Mouse (Mus musculus): ENCODE results near the gene Pou2f2. TPM values are rescaled to one million over a fixed set of nuclear protein-coding genes. Genes with fewer than 3 reads are reported as not detected.

The Pou2f2 gene
- polyA plus RNA-seq, 1 experiment from 2014 or later, result 2.5 TPM

DNA sequence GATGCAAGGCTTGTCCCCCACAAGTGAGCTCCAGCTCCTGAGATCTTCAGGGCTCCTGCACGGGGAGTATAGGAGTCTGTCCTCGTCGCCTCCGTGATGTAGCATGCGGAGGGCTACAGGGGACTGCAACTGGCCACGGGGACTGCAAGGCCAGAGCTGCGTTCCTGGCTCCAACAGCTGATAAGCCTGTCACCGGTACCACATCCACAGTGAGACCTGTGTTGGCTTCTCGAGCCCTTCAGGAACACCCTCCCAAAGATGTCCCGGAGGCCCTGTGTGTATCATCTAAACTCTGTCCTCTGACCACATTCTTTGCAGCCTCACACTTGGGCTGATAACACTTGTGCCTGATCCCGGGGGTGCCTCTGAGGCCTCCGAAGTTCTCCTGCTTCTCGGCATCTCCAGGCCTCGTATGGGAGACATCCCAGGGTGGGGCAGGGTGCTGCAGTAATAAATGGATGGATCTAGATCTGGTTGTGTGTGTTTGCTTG lies 23.3 kb downstream of the Pou2f2 start:
- Histone ChIP-seq H3K9ac (no peak overlapping the region), H3K36me3 (no peaks in the 10 kb centered on the region), H3K4me3 (replicated peaks) (no peak overlapping the region), H3K4me2 (0 out of 2 replicates have a peak overlapping the region, but pooled peaks have one; percentile 25), H3K4me1 (peaks cover 44% of the 10 kb centered on the region), H3K27ac (no peak overlapping the region), H3K9me3 (replicated peaks) (no peaks in the 10 kb centered on the region), H3K27me3 (peaks cover 26% of the 10 kb centered on the region)
- ATAC-seq (replicated peaks; ENCODE audit: low FRiP score), result no peak
- 38% methylated on average over 14 of the region's 14 CpGs for WGBS

DNA sequence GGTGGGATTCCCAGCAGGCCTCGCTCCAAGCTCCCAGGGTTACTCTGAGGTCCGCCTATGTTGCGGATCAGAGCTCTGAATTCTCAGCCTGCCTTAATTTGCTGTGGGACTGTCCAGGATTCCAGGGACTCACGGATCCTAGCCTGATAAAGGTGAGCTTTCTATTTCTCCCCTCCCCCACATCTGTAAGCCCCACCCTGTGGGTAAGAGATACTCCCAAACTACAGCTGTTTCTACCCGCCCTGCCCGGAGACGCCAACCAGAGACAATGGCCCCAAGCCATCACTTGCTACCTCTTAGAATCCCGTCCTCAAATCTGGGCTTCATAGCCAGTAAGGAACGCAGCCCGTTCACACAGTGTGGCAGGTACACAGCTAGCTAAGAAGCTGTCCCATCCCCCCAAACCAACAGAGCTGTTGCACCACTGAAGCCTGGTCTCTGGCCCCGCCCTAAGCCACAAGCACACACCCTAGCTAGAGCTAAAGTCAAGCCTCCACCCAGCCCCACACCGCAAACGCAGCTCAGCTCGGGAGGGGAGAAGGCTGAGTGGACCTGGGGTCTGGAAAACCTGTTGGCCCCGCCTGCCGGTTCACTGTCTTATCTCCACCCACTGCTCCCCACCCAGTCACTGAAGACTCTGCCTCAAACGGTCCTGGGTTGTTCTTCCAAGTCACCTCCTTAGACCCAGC lies 23.9 kb downstream of the Pou2f2 start:
- ATAC-seq (replicated peaks; ENCODE audit: low FRiP score), result peak; percentile 55; the same call in 1 of the 2 replicates
- peaks cover 50% of the 10 kb centered on the region for H3K4me1 ChIP-seq
- no peak overlapping the region for H3K27ac ChIP-seq
- peaks cover 32% of the 10 kb centered on the region for H3K27me3 ChIP-seq
- no peak overlapping the region for H3K9ac ChIP-seq
- no peaks in the 10 kb centered on the region for H3K9me3 ChIP-seq (replicated peaks)
- no peaks in the 10 kb centered on the region for H3K36me3 ChIP-seq
- 15% methylated on average over 17 of the region's 17 CpGs for WGBS
- no peak overlapping the region for H3K4me3 ChIP-seq (replicated peaks)
- peak overlapping the region; percentile 25; the same call in 1 of the 2 replicates for H3K4me2 ChIP-seq

DNA sequence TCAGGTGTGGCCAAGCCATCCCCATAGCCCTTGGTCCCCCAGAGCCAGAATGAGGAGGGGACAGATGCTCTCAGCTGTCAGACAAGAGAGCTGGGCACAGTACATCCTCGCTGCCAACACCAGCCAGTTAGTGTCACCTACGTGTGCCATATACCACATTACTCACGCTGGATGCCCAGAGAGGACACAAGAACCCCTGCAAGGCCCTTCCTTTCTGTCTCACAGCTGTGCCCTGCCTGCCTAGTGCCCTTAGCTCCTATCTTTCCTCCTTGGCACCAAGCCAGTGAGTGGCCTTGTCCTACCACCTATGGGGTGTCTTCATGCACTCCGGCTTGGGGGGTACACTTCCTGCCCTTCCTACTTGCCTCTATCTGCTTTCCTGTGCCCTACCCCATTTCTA lies 24.9 kb downstream of the Pou2f2 start:
- Histone ChIP-seq H3K4me1 (peaks cover 60% of the 10 kb centered on the region), H3K4me2 (no peak overlapping the region), H3K4me3 (replicated peaks) (no peak overlapping the region), H3K27me3 (peaks cover 39% of the 10 kb centered on the region), H3K27ac (no peak overlapping the region), H3K9me3 (replicated peaks) (no peaks in the 10 kb centered on the region), H3K9ac (no peak overlapping the region), H3K36me3 (no peaks in the 10 kb centered on the region)
- no peak for ATAC-seq (replicated peaks; ENCODE audit: low FRiP score)
- WGBS, result 70% methylated on average over 4 of the region's 4 CpGs

DNA sequence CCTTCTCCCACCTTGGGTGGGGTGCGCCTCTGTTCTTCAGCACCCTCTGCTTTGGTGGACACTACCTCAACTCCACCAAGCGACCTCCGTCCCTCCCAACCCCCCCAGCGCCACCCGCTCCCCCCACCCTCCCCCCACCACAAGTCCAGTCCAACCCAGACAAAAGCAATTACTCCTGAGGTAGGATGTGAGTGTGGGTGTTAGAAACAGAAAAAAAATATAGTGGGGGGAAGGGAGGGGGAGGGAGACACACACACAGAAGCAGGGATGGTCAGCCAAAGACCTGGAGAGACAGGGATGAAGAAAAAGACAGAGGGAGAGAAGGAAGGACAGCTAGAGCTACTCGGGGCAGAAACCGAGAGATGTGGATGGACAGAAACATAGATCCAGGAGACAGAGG lies 25.7 kb downstream of the Pou2f2 start:
- no peak overlapping the region for H3K4me2 ChIP-seq
- H3K9ac ChIP-seq, result no peak overlapping the region
- H3K9me3 ChIP-seq (replicated peaks), result no peaks in the 10 kb centered on the region
- H3K27ac ChIP-seq, result no peak overlapping the region
- peaks cover 61% of the 10 kb centered on the region for H3K4me1 ChIP-seq
- ATAC-seq (replicated peaks; ENCODE audit: low FRiP score), result no peak
- 33% methylated on average over 7 of the region's 7 CpGs for WGBS
- no peak overlapping the region for H3K4me3 ChIP-seq (replicated peaks)
- H3K27me3 ChIP-seq, result peaks cover 43% of the 10 kb centered on the region
- H3K36me3 ChIP-seq, result no peaks in the 10 kb centered on the region

DNA sequence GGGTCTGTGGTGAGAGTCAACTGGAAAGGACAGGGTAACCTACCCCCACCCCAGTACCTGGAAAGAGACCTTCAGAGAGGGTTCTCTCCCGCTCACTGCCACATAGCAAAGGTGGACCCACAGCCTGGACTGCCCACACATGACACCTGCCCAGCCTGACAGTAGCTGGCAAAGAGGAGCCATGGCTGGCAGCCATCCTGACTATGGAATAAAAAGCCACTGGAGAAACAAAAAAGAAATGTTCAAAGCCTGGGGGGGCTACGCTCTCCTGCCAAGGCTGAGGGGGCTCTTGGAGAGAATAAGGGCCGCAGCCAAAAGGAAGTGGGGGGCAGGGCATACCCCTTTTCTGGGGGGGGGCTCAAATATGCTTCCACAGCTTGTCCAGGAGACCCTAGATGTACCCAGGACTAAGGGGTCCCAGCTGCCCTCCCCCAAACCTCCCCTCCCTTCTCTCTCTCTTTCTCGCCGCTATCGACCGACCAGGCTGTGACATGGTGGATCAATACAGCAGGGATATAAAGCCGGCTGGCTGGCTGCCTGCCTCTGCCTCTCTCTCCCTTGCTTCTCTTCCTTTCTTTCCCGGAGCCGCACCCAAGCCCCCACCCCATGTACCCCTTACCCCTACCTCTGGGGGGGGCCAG lies 27.5 kb downstream of the Pou2f2 start:
- 32% methylated on average over 10 of the region's 10 CpGs for WGBS
- no peak for ATAC-seq (replicated peaks; ENCODE audit: low FRiP score)
- H3K4me2 ChIP-seq, result no peak overlapping the region
- H3K9me3 ChIP-seq (replicated peaks), result no peaks in the 10 kb centered on the region
- no peak overlapping the region for H3K4me3 ChIP-seq (replicated peaks)
- peaks cover 48% of the 10 kb centered on the region for H3K27me3 ChIP-seq
- H3K36me3 ChIP-seq, result no peaks in the 10 kb centered on the region
- H3K27ac ChIP-seq, result no peak overlapping the region
- H3K9ac ChIP-seq, result no peak overlapping the region
- peaks cover 61% of the 10 kb centered on the region for H3K4me1 ChIP-seq

DNA sequence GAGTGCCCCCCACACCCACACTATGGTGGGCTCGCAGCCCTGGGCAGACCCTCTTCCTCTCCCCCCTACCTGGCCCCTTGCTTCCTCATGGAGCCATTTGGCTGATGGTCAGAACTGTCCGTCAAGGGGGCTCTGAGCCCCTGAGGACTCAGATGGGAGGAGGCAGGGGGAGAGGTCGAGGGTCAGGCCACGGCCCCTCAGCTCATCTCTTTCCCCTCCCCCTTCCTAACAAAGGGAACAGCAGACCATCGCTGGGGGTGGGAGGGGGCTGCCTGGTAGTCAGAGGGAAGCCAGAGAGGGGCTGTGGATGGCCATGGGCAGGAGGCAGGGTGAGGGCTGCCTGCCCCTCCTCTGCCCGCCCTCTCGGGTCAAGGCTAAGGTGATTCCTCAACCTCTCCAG lies 28.5 kb downstream of the Pou2f2 start:
- H3K36me3 ChIP-seq, result no peaks in the 10 kb centered on the region
- no peaks in the 10 kb centered on the region for H3K9me3 ChIP-seq (replicated peaks)
- no peak overlapping the region for H3K9ac ChIP-seq
- no peak for ATAC-seq (replicated peaks; ENCODE audit: low FRiP score)
- H3K4me1 ChIP-seq, result peaks cover 61% of the 10 kb centered on the region
- H3K4me2 ChIP-seq, result peak overlapping the region; percentile 36
- 2% methylated on average over 7 of the region's 7 CpGs for WGBS
- no peak overlapping the region for H3K4me3 ChIP-seq (replicated peaks)
- peaks cover 43% of the 10 kb centered on the region for H3K27me3 ChIP-seq
- no peak overlapping the region for H3K27ac ChIP-seq

DNA sequence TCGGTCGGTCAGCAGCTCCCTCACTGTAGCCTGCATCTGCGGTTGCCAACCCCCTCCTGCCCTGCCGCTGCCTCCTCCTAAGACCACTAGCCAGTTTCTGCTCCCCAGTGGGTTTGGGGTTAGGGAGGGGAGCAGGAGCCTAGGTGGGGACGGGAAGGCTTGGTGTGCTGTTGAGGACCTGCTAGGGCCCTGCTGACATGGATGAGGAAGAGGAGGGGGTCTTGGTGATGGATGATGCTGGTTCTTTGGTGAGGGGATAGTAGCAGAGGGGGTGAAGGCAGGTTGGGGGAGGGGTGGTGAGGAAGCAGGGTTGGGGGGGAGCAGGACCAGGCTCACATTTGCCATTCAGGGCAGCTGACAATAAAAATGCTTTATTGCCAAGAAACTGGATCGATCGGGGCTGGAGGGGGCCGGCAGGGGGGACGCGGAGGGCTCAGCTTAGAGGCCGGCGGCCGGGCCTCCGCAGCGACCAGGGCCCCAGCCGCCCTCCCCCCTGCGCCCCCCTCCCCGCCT lies 29.3 kb downstream of the Pou2f2 start:
- Histone ChIP-seq H3K27ac (no peak overlapping the region), H3K27me3 (peaks cover 37% of the 10 kb centered on the region), H3K36me3 (no peaks in the 10 kb centered on the region), H3K4me2 (peak overlapping the region; percentile 36), H3K9ac (no peak overlapping the region), H3K9me3 (replicated peaks) (no peaks in the 10 kb centered on the region), H3K4me1 (peaks cover 54% of the 10 kb centered on the region), H3K4me3 (replicated peaks) (no peak overlapping the region)
- no peak for ATAC-seq (replicated peaks; ENCODE audit: low FRiP score)
- 2% methylated on average over 18 of the region's 18 CpGs for WGBS

DNA sequence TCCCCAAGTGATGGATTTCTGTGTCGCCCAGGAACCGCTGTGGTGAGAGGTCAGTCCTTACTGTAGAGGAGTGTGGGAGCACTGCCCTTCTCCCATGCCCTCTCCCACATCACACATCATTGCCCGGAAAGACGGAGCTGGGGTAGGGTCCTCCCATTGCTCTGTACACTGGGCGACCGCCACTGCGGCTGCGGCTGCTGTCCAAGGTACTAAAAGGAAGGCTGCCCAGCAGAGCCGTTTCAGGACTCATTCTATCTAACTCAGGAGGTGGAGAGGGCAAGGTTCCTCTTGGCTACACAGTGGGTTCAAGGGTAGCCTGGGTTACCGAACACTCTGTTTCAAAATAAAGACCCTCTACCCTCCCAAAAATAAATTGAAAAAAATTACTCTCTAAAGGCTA lies 33.6 kb downstream of the Pou2f2 start:
- WGBS, result 7% methylated on average over 10 of the region's 10 CpGs
- Histone ChIP-seq H3K36me3 (no peaks in the 10 kb centered on the region), H3K9ac (no peak overlapping the region), H3K4me1 (peaks cover 14% of the 10 kb centered on the region), H3K4me2 (no peak overlapping the region), H3K9me3 (replicated peaks) (no peaks in the 10 kb centered on the region), H3K4me3 (replicated peaks) (no peak overlapping the region), H3K27me3 (peaks cover 19% of the 10 kb centered on the region), H3K27ac (no peak overlapping the region)
- ATAC-seq (replicated peaks; ENCODE audit: low FRiP score), result no peak

DNA sequence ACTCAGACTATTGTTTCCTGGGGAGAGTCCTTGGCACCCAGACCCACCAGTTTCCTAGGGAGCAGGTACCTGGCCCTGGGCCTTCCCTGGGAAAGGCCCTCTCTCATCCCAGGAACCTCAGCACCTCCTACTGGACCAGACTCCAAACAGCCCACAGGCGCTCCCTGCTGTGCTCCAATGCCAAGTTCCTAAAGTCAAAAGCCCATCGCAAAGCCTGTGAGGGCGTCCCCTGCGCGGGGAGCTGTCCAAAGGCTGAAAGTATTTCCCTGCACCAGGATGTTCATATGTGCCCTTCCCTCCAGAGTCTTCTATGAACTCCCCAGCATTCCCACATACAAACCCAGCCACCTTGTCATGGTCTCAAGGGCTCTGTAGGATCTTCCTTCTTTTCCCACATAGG lies 37.8 kb downstream of the Pou2f2 start:
- H3K9ac ChIP-seq, result no peak overlapping the region
- peak; percentile 54; the same call in 1 of the 2 replicates for ATAC-seq (replicated peaks; ENCODE audit: low FRiP score)
- H3K4me2 ChIP-seq, result no peak overlapping the region
- no peaks in the 10 kb centered on the region for H3K9me3 ChIP-seq (replicated peaks)
- WGBS, result 5% methylated on average over 5 of the region's 5 CpGs
- peaks cover 5% of the 10 kb centered on the region; the same call in 1 of the 2 replicates for H3K27me3 ChIP-seq
- H3K4me3 ChIP-seq (replicated peaks), result no peak overlapping the region
- H3K4me1 ChIP-seq, result no peaks in the 10 kb centered on the region
- no peak overlapping the region for H3K27ac ChIP-seq
- no peaks in the 10 kb centered on the region for H3K36me3 ChIP-seq

DNA sequence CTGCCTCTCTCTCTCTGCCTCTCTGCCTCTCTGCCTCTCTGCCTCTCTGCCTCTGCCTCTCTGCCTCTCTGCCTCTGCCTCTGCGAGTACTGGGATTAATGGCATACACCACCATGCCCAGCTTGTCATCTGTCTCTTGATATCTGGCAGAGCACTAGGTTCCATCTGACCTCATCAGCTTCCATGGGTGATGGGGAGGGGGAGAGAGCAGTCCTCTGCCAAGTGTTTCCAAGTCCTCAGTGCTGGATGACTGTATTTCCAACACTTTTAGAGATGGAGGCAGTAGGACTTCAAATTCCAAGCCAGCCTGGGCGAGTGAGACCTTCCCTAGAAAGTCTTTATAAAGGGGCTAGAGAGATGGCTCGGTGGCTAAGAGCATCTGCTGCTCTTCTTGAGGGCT lies 42.0 kb downstream of the Pou2f2 start:
- Histone ChIP-seq H3K9ac (no peak overlapping the region), H3K27me3 (peaks cover 43% of the 10 kb centered on the region), H3K9me3 (replicated peaks) (no peaks in the 10 kb centered on the region; the same call in 1 of the 2 replicates), H3K27ac (no peak overlapping the region), H3K4me2 (no peak overlapping the region), H3K36me3 (no peaks in the 10 kb centered on the region), H3K4me3 (replicated peaks) (no peak overlapping the region), H3K4me1 (peaks cover 4% of the 10 kb centered on the region)
- no peak for ATAC-seq (replicated peaks; ENCODE audit: low FRiP score)
- WGBS, result 57% methylated on average over 3 of the region's 3 CpGs

DNA sequence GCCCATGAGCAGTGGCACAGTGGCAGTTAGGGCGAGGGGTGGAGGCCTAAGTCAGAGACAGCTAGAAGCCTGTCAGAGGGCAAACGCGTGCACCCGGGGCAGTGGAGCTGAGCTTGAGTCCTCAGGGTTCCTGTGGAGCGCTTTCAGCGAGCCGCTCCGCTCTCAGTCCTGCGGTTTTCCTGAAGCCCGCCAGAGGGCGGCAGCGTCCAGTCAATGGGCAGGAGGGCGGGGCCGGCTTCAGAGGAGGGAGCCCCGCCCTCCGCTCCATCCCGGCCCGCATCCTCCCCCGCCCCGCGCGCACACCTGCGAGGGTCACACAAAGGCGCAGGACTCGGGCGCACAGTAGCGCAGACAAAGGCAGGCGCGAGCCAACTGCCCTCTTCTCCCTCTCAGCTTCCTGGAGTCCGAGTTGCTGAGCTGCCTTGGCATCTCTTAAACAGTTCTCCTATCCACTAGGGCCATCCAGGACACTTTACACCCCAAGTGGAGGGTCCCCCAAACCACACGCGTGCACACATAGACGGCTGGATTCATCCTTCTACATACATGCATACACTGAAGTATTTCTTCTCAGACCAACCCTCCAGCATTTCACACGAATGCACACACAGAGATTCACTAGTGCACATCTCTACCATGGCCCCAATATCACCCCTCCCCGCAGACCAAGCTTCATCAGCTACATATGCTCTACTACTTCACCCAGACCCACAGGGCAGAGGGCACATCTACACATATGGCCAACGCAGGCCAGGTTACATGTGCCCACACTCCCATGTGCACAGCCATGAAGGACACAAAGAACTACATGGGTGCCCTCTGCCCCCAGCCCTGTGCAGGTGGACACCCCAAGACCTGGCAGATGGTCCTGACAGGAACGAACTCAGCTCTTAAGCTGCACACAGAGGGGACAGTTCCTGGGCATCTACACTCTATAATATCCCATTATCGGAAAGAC lies 46.2 kb downstream of the Pou2f2 start:
- Histone ChIP-seq H3K4me1 (peaks cover 9% of the 10 kb centered on the region), H3K36me3 (no peaks in the 10 kb centered on the region), H3K9ac (no peak overlapping the region), H3K4me2 (peak overlapping the region; percentile 58), H3K4me3 (replicated peaks) (peak overlapping the region; percentile 23), H3K9me3 (replicated peaks) (no peaks in the 10 kb centered on the region; the same call in 1 of the 2 replicates), H3K27me3 (peaks cover 70% of the 10 kb centered on the region), H3K27ac (no peak overlapping the region)
- peak; percentile 70 for ATAC-seq (replicated peaks; ENCODE audit: low FRiP score)
- 9% methylated on average over 38 of the region's 38 CpGs for WGBS

Data from kidney, embryonic 15.5 days (tissue).